Mouse (Mus musculus) granulocyte monocyte progenitor cell, adult 5-6 weeks (primary cell): ENCODE measurements at regions not wholly inside any gene's neighbourhood (a gene's known extent, or its start where the extent isn't known, plus 50 kb on each side); places are given as distances from the start of the nearest gene placed in this dataset.

Experiments
- ATAC-seq: replicated peaks from 2 replicates; pipeline ENCODE4 v1.8.0; 2016; ENCODE audit warnings: mild to moderate bottlenecking, moderate TSS enrichment, inconsistent platforms; ENCODE audit not compliant: poor library complexity, severe bottlenecking

DNA sequence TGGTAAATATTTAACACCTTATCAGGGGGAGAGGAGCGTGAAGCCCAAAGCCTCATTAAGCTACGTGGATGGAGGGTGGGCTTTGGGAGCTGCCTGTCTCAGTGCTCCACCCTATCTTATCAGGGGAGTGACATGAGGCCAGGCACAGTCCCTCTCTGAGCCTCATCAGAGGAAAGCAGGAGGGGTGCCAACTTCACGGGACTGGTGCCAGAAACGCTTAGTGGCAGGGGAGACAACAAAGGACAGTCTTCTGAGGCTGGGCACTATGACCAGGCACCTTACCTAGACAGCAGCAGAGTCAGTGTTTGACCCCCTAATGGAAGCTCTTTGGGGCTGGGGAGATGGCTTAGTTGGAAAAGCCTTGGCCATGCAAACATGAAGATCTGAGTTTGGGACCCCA is 49.9 kb upstream of the 3110018I06Rik start:
- no peak for ATAC-seq
